Mouse (Mus musculus) right cerebral cortex, adult 18-20 months (tissue): ENCODE data around the gene Gm20388.

Experiments used
- DNase-seq: peaks from one replicate; pipeline ENCODE4 v3.0.0; 2022; ENCODE audit warnings: mixed read lengths

The Gm20388 gene

GRCm38 (mm10) chr8:123753604-123754375 lies 3843.1 kb downstream of the Gm20388 start:
- no peak for DNase-seq

- no peak for DNase-seq
Measured at GRCm38 (mm10) chr8:123754538-123755431, 3844.1 kb downstream of the Gm20388 start.

- DNase-seq = no peak
Measured at GRCm38 (mm10) chr8:123756901-123757300, 3846.3 kb downstream of the Gm20388 start.

- DNase-seq = no peak
Measured at GRCm38 (mm10) chr8:123758935-123759334, 3848.3 kb downstream of the Gm20388 start.

GRCm38 (mm10) chr8:123759933-123760332 lies 3849.3 kb downstream of the Gm20388 start:
- no peak for DNase-seq

- DNase-seq = no peak
Measured at GRCm38 (mm10) chr8:123760579-123760978, 3849.9 kb downstream of the Gm20388 start.

- no peak for DNase-seq
Measured at GRCm38 (mm10) chr8:123761266-123761882, 3850.7 kb downstream of the Gm20388 start.

GRCm38 (mm10) chr8:123761883-123762270 lies 3851.2 kb downstream of the Gm20388 start:
- DNase-seq = no peak

- DNase-seq = no peak
Measured at GRCm38 (mm10) chr8:123763355-123763754, 3852.7 kb downstream of the Gm20388 start.

- DNase-seq = no peak
Measured at GRCm38 (mm10) chr8:123764671-123765070, 3854.0 kb downstream of the Gm20388 start.

- DNase-seq = no peak
Measured at GRCm38 (mm10) chr8:123766516-123766915, 3855.9 kb downstream of the Gm20388 start.

GRCm38 (mm10) chr8:123767874-123768273 lies 3857.2 kb downstream of the Gm20388 start:
- no peak for DNase-seq

GRCm38 (mm10) chr8:123768492-123769356 lies 3858.1 kb downstream of the Gm20388 start:
- peak; percentile 62 for DNase-seq

GRCm38 (mm10) chr8:123773468-123773867 lies 3862.8 kb downstream of the Gm20388 start:
- no peak for DNase-seq

- DNase-seq = no peak
Measured at GRCm38 (mm10) chr8:123774491-123774890, 3863.8 kb downstream of the Gm20388 start.

- peak; percentile 67 for DNase-seq
Measured at GRCm38 (mm10) chr8:123777319-123777718, 3866.7 kb downstream of the Gm20388 start.

- DNase-seq = no peak
Measured at GRCm38 (mm10) chr8:123780471-123780870, 3869.8 kb downstream of the Gm20388 start.

GRCm38 (mm10) chr8:123781256-123781655 lies 3870.6 kb downstream of the Gm20388 start:
- DNase-seq = no peak

GRCm38 (mm10) chr8:123783525-123784249 lies 3873.0 kb downstream of the Gm20388 start:
- peak; percentile 87 for DNase-seq

GRCm38 (mm10) chr8:123786166-123786565 lies 3875.5 kb downstream of the Gm20388 start:
- DNase-seq = peak; percentile 71

GRCm38 (mm10) chr8:123786644-123787043 lies 3876.0 kb downstream of the Gm20388 start:
- no peak for DNase-seq
